Mouse (Mus musculus) heart, adult 2 months (tissue): ENCODE measurements around the gene Wars2. TPM values are rescaled to one million over a fixed set of nuclear protein-coding genes. Genes with fewer than 3 reads are reported as not detected.

ENCODE experiments used
- DNase-seq, 2 experiments: peaks; one replicate each; pipeline ENCODE4 v3.0.0; 2021
- H3K27ac ChIP-seq: fragments of 200-600 bp; 2 replicates; pipeline ENCODE4 v1.8.1; 2022
- H3K27me3 ChIP-seq: fragments of 200-500 bp; 2 replicates; pipeline ENCODE4 v1.6.1; 2012; ENCODE audit warnings: mild to moderate bottlenecking, low read length, inconsistent platforms, mixed read lengths; ENCODE audit not compliant: control insufficient read depth, insufficient read depth
- H3K36me3 ChIP-seq: fragments of 200-500 bp; 2 replicates; pipeline ENCODE4 v1.6.1; 2012; ENCODE audit warnings: low read length, inconsistent platforms; ENCODE audit not compliant: control insufficient read depth, insufficient read depth
- H3K4me1 ChIP-seq: fragments of 200-500 bp; 2 replicates; pipeline ENCODE4 v1.6.1; 2011; ENCODE audit warnings: low read length; ENCODE audit not compliant: control insufficient read depth, insufficient read depth
- H3K4me3 ChIP-seq: fragments of 200-600 bp; 2 replicates; pipeline ENCODE4 v1.8.1; 2022
- H3K79me2 ChIP-seq: fragments of 200-500 bp; replicated peaks from 2 replicates; pipeline ENCODE4 v1.6.1; 2012; ENCODE audit warnings: mild to moderate bottlenecking, inconsistent platforms, low read length, moderate library complexity, mixed read lengths; ENCODE audit not compliant: control insufficient read depth, insufficient read depth
- H3K9ac ChIP-seq: fragments of 200-500 bp; 2 replicates; pipeline ENCODE4 v1.6.1; 2012; ENCODE audit warnings: low read depth, mild to moderate bottlenecking, control low read depth, inconsistent platforms, low read length, mixed read lengths
- CTCF ChIP-seq: fragments of 200-600 bp; IDR thresholded peaks from 2 replicates; pipeline ENCODE4 v1.8.1; 2022; ENCODE audit warnings: antibody characterized with exemption, mild to moderate bottlenecking, moderate library complexity
- EP300 ChIP-seq: fragments of 200-500 bp; IDR thresholded peaks from 2 replicates; pipeline ENCODE4 v1.6.1; 2011; ENCODE audit warnings: low read depth, low read length, control low read depth; ENCODE audit not compliant: insufficient read depth
- POLR2A ChIP-seq: fragments of 200-500 bp; IDR thresholded peaks from 2 replicates; pipeline ENCODE4 v1.6.1; 2011; ENCODE audit warnings: mild to moderate bottlenecking, low read depth, low read length, control low read depth; ENCODE audit not compliant: insufficient read depth
- WGBS: fragments of 180-500 bp; shearing (Covaris S2); methylation state at CpG from one replicate; pipeline ENCODE4 v1.1.7; 2018; 5-methylcytosine and 5-hydroxymethylcytosine counted together
- intact Hi-C: fragments of 180-260 bp; cut with DNase I; formaldehyde crosslinking; loops from one replicate; pipeline ENCODE4 v1.15.1; 2025
- polyA plus RNA-seq: library from polyadenylated mRNA; depleted of rRNA; stranded (reverse); fragments of >200 nt; gene quantifications from 2 replicates; pipeline ENCODE4 v1.2.3, GENCODE M21; 2012
- total RNA-seq, 2 experiments: library from RNA; stranded (reverse); gene quantifications; 2 replicates each; pipeline ENCODE4 v1.2.3; 2021

The Wars2 gene
- total and polyA plus RNA-seq, 3 experiments, result 3.5 to 6.6 (median 6.4) TPM

- Histone ChIP-seq H3K9ac (no peak overlapping the region), H3K36me3 (no peaks in the 10 kb centered on the region), H3K79me2 (no peaks in the 10 kb centered on the region), H3K27ac (no peak overlapping the region), H3K27me3 (peaks cover 51% of the 10 kb centered on the region), H3K4me3 (no peak overlapping the region), H3K4me1 (no peaks in the 10 kb centered on the region)
- DNase-seq, result no peak
- intact Hi-C loops, result loop anchor here (10.0 kb wide), 1 partner anchor 567 kb away; no protein-coding TSS in a partner anchor
- 11% methylated on average over 29 of the region's 29 CpGs for WGBS
- no peak for TF ChIP-seq POLR2A
- TF ChIP-seq EP300, result no peak
- TF ChIP-seq CTCF, result no peak
Observed at GRCm38 (mm10) chr3:99257586-99258577, 117.0 kb downstream of the Wars2 start.

- TF ChIP-seq EP300, result no peak
- TF ChIP-seq CTCF, result no peak
- no peak for TF ChIP-seq POLR2A
- intact Hi-C loops, result loop anchor here (10.0 kb wide), 1 partner anchor 565 kb away; no protein-coding TSS in a partner anchor
- H3K27me3 ChIP-seq, result peaks cover 44% of the 10 kb centered on the region
- H3K79me2 ChIP-seq, result no peaks in the 10 kb centered on the region
- 20% methylated on average over 6 of the region's 6 CpGs for WGBS
- H3K27ac ChIP-seq, result no peak overlapping the region
- no peaks in the 10 kb centered on the region for H3K4me1 ChIP-seq
- no peak for DNase-seq
- H3K9ac ChIP-seq, result no peak overlapping the region
- H3K4me3 ChIP-seq, result no peak overlapping the region
- H3K36me3 ChIP-seq, result no peaks in the 10 kb centered on the region
Observed at GRCm38 (mm10) chr3:99259741-99260270, 118.9 kb downstream of the Wars2 start.

GRCm38 (mm10) chr3:99260395-99260794 lies 119.5 kb downstream of the Wars2 start:
- no peak for DNase-seq
- intact Hi-C loops, result no loop called here

GRCm38 (mm10) chr3:99261371-99261791 lies 120.5 kb downstream of the Wars2 start:
- no peak overlapping the region for H3K4me3 ChIP-seq
- no peak for DNase-seq
- H3K79me2 ChIP-seq, result no peaks in the 10 kb centered on the region
- TF ChIP-seq EP300, result no peak
- TF ChIP-seq CTCF, result no peak
- TF ChIP-seq POLR2A, result no peak
- WGBS, result 8% methylated on average over 18 of the region's 18 CpGs
- no peaks in the 10 kb centered on the region for H3K36me3 ChIP-seq
- H3K9ac ChIP-seq, result no peak overlapping the region
- intact Hi-C loops, result no loop called here
- no peaks in the 10 kb centered on the region for H3K4me1 ChIP-seq
- peaks cover 33% of the 10 kb centered on the region for H3K27me3 ChIP-seq
- H3K27ac ChIP-seq, result no peak overlapping the region

More at GRCm38 (mm10) chr3:99260395-99260794, 119.5 kb downstream of the Wars2 start:
- H3K9ac ChIP-seq, result no peak overlapping the region
- H3K79me2 ChIP-seq, result no peaks in the 10 kb centered on the region
- WGBS, result 37% methylated on average over 2 of the region's 2 CpGs
- no peak for TF ChIP-seq CTCF
- H3K27ac ChIP-seq, result no peak overlapping the region
- peaks cover 43% of the 10 kb centered on the region for H3K27me3 ChIP-seq
- no peaks in the 10 kb centered on the region for H3K4me1 ChIP-seq
- no peak overlapping the region for H3K4me3 ChIP-seq
- H3K36me3 ChIP-seq, result no peaks in the 10 kb centered on the region

DNA sequence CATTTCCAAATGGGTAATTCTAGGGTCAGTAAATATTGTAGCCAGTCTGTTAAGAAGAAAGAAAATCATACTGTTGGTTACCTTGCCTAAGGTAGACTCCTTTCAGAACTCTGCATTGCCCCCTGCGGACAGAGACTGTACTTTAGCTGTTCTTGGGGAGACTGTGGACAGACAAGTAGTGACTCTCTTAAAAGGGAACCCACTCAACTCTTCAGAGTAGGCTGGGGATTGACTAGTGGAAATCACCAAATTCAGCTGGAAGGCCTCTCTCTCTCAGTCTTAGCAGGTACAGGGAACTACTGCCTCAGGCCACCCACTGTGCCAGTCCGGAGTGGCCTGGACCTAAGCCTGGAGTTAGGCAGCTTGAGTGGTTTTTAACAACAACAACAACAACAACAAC lies 121.1 kb downstream of the Wars2 start:
- TF ChIP-seq CTCF (no peak), EP300 (no peak), POLR2A (no peak)
- peaks cover 31% of the 10 kb centered on the region for H3K27me3 ChIP-seq
- intact Hi-C loops, result no loop called here
- no peak for DNase-seq
- no peaks in the 10 kb centered on the region for H3K36me3 ChIP-seq
- no peaks in the 10 kb centered on the region for H3K4me1 ChIP-seq
- H3K27ac ChIP-seq, result no peak overlapping the region
- H3K9ac ChIP-seq, result no peak overlapping the region
- no peak overlapping the region for H3K4me3 ChIP-seq
- no peaks in the 10 kb centered on the region for H3K79me2 ChIP-seq
- 29% methylated on average over 2 of the region's 2 CpGs for WGBS

DNA sequence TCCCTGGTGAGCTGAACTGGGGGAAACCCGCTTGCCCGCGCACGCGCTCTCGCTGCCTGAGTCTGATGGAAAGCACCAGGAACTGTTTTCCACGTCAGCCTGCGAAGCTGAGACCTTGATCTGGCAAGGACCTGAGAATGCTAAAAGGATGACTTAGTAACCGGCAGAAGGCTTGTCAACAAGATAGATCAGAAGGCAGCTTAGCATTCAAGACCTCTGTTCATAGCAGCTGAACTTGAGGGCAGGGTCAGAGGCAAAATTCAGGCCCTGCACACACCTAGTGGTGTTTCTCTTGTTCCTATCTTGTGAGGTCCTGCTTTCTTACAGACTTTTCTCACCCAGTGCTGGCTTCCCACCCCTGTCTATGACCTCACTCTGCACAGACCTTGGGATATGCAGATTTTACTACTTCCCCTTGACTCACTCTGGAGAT lies 122.6 kb downstream of the Wars2 start:
- no peak for DNase-seq
- peaks cover 20% of the 10 kb centered on the region for H3K27me3 ChIP-seq
- H3K4me1 ChIP-seq, result no peaks in the 10 kb centered on the region
- H3K27ac ChIP-seq, result no peak overlapping the region
- no peaks in the 10 kb centered on the region for H3K36me3 ChIP-seq
- H3K4me3 ChIP-seq, result no peak overlapping the region
- no peak overlapping the region for H3K9ac ChIP-seq
- no peak for TF ChIP-seq CTCF
- TF ChIP-seq POLR2A, result no peak
- TF ChIP-seq EP300, result no peak
- 36% methylated on average over 9 of the region's 9 CpGs for WGBS
- intact Hi-C loops, result no loop called here
- H3K79me2 ChIP-seq, result no peaks in the 10 kb centered on the region
